Mouse (Mus musculus): ENCODE results near the gene Polr3gl. TPM values are rescaled to one million over a fixed set of nuclear protein-coding genes. Genes with fewer than 3 reads are reported as not detected.

Gene Polr3gl
- polyA plus RNA-seq, 1 experiment from 2014 or later: 24.4 TPM

Other genes with a start within 250 kb of the Polr3gl start
- gene BC107364, start 141.9 kb downstream of the Polr3gl start, polyA plus RNA-seq (2015; fragmentation: Nextera tagmentation; extraction: Ambion mirVana): 0.12 and 0.21 TPM in 2 replicates
- gene Hfe2, start 69.0 kb downstream of the Polr3gl start, polyA plus RNA-seq (2015; fragmentation: Nextera tagmentation; extraction: Ambion mirVana): 0.15 and 0.37 TPM in 2 replicates
- 146 and 152 TPM in 2 replicates for gene Txnip, start 36.2 kb downstream of the Polr3gl start, polyA plus RNA-seq (2015; fragmentation: Nextera tagmentation; extraction: Ambion mirVana)
- 0.45 and 0.97 TPM in 2 replicates for gene Gm16253, start 17.2 kb downstream of the Polr3gl start, polyA plus RNA-seq (2015; fragmentation: Nextera tagmentation; extraction: Ambion mirVana)
- gene Ankrd34a, start 2.5 kb upstream of the Polr3gl start, polyA plus RNA-seq (2015; fragmentation: Nextera tagmentation; extraction: Ambion mirVana): 2.0 and 2.1 TPM in 2 replicates
- 4.8 TPM in 2 replicates for gene Lix1l, start 7.0 kb upstream of the Polr3gl start, polyA plus RNA-seq (2015; fragmentation: Nextera tagmentation; extraction: Ambion mirVana)
- gene Rbm8a, start 35.8 kb upstream of the Polr3gl start, polyA plus RNA-seq (2015; fragmentation: Nextera tagmentation; extraction: Ambion mirVana): 100 and 103 TPM in 2 replicates
- 43.7 and 44.4 TPM in 2 replicates for gene Pex11b, start 41.2 kb upstream of the Polr3gl start, polyA plus RNA-seq (2015; fragmentation: Nextera tagmentation; extraction: Ambion mirVana)
- gene Gm42957, start 41.3 kb upstream of the Polr3gl start, polyA plus RNA-seq (2015; fragmentation: Nextera tagmentation; extraction: Ambion mirVana): 0.11 TPM in 1 of 2 replicates, not detected in the other
- 0.48 and 0.49 TPM in 2 replicates for gene Itga10, start 51.4 kb upstream of the Polr3gl start, polyA plus RNA-seq (2015; fragmentation: Nextera tagmentation; extraction: Ambion mirVana)
- gene Ankrd35, start 76.0 kb upstream of the Polr3gl start, polyA plus RNA-seq (2015; fragmentation: Nextera tagmentation; extraction: Ambion mirVana): 0.28 and 0.39 TPM in 2 replicates
- 35.7 and 36.6 TPM in 2 replicates for gene Pias3, start 102.2 kb upstream of the Polr3gl start, polyA plus RNA-seq (2015; fragmentation: Nextera tagmentation; extraction: Ambion mirVana)
- gene Nudt17, start 114.4 kb upstream of the Polr3gl start, polyA plus RNA-seq (2015; fragmentation: Nextera tagmentation; extraction: Ambion mirVana): 5.6 and 6.2 TPM in 2 replicates
- 37.7 and 41.0 TPM in 2 replicates for gene Polr3c, start 133.4 kb upstream of the Polr3gl start, polyA plus RNA-seq (2015; fragmentation: Nextera tagmentation; extraction: Ambion mirVana)
- gene Rnf115, start 133.5 kb upstream of the Polr3gl start, polyA plus RNA-seq (2015; fragmentation: Nextera tagmentation; extraction: Ambion mirVana): 43.6 and 47.3 TPM in 2 replicates
- gene Pdzk1, start 235.1 kb upstream of the Polr3gl start, polyA plus RNA-seq (2015; fragmentation: Nextera tagmentation; extraction: Ambion mirVana): 45.2 and 67.0 TPM in 2 replicates
- gene Cd160, start 235.2 kb upstream of the Polr3gl start, polyA plus RNA-seq (2015; fragmentation: Nextera tagmentation; extraction: Ambion mirVana): 1.4 and 1.6 TPM in 2 replicates

Measured in intestine, embryonic 16.5 days (tissue).